In the genomic region with DNA sequence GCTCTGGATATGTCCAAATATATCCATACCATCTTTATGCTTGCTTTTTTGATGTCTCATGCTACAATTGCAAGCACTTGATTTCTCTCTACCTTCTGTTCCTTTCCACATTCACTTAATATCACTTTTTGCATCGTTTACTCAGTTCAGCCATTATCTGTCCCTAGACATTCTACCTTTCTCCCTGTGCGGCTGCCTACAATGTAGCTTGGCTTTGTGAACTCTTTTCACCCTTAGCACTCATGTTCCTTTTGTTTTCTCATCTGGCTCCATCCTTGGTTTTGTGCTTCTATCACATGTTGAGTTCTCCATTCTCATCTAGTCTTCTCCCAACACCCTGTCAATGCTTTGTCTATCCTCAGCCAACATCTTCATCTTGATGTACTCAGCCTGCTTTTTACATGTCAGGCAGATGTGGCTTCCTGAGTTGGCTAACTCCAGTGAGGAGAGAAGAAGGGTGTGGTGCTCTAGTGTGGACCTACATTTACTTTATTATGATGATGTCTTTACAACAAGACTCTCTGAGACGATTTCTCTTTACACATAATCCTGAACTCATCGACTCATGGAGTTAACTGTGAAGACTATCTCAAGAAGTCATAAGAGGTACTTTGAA, we compare ENCODE assay signal across 16 mouse cellular contexts.
"Had no signal": no experiment of that assay in that cellular context is flagged by ENCODE, and none has a peak within 500 bp of the region (broad histone marks: within the 10 kb centered on the region; RNA-seq: fewer than 3 reads in every experiment).

No protein-coding gene starts in this region.

- H3K4me3 ChIP-seq: neural tube, embryonic 12.5 days; neural tube, embryonic 13.5 days; neural tube, embryonic 15.5 days; stomach, embryonic 15.5 days had no signal

- H3K27me3 ChIP-seq: neural tube, embryonic 12.5 days; neural tube, embryonic 13.5 days; neural tube, embryonic 15.5 days; stomach, embryonic 15.5 days had no signal

- H3K9ac ChIP-seq: neural tube, embryonic 12.5 days; neural tube, embryonic 13.5 days; neural tube, embryonic 15.5 days; stomach, embryonic 15.5 days had no signal

- H3K9me3 ChIP-seq: neural tube, embryonic 12.5 days; neural tube, embryonic 13.5 days; neural tube, embryonic 15.5 days; stomach, embryonic 15.5 days had no signal

- DNase-seq: right cerebral cortex, adult 18-20 months; right cerebral cortex, postnatal 14 days; right cerebral cortex, postnatal 25 days; right cerebral cortex, postnatal 4 days; spleen, adult 18-20 months; thymus, adult 18-20 months; thymus, adult 2 months; thymus, postnatal 14 days; thymus, postnatal 25 days; thymus, postnatal 36 days; thymus, postnatal 4 days had no signal

- H3K27ac ChIP-seq: neural tube, embryonic 12.5 days; neural tube, embryonic 13.5 days; neural tube, embryonic 15.5 days; stomach, embryonic 15.5 days; stomach, postnatal 0 days had no signal

- H3K4me1 ChIP-seq: neural tube, embryonic 12.5 days; neural tube, embryonic 13.5 days; neural tube, embryonic 15.5 days; stomach, embryonic 15.5 days had no signal

- H3K4me2 ChIP-seq: neural tube, embryonic 12.5 days; neural tube, embryonic 13.5 days; neural tube, embryonic 15.5 days; stomach, embryonic 15.5 days had no signal
